Mouse (Mus musculus) kidney, postnatal 0 days (tissue): ENCODE measurements around the gene Tbcc. TPM values are rescaled to one million over a fixed set of nuclear protein-coding genes. Genes with fewer than 3 reads are reported as not detected.
A peak's percentile ranks its signal among the peaks of the same experiment; 100 is the strongest.

Source experiments
- ATAC-seq: fragments of 200-750 bp; cut with Nextera tagmentation; replicated peaks from 2 replicates; pipeline ENCODE4 v1.8.0; 2017; ENCODE audit warnings: low read depth, moderate number of reproducible peaks, moderate TSS enrichment, moderate library complexity; ENCODE audit not compliant: low FRiP score
- DNase-seq: peaks from one replicate; pipeline ENCODE4 v3.0.0-alpha.2; 2016; ENCODE audit warnings: low spot score
- H3K27ac ChIP-seq: fragments of 300-500 bp; sonication (generic); 2 replicates; pipeline ENCODE4 v1.5.1; 2014; ENCODE audit warnings: mild to moderate bottlenecking
- H3K27me3 ChIP-seq: fragments of 300-500 bp; sonication (generic); 2 replicates; pipeline ENCODE4 v1.6.1; 2014; ENCODE audit warnings: low read length, mixed read lengths; ENCODE audit not compliant: insufficient read depth
- H3K36me3 ChIP-seq: fragments of 300-500 bp; sonication (generic); 2 replicates; pipeline ENCODE4 v1.6.1; 2014; ENCODE audit warnings: low read length, mixed read lengths; ENCODE audit not compliant: insufficient read depth
- H3K4me1 ChIP-seq: fragments of 300-500 bp; sonication (generic); replicated peaks from 2 replicates; pipeline ENCODE4 v1.6.1; 2014; ENCODE audit warnings: antibody characterized with exemption, low read length, mixed read lengths; ENCODE audit not compliant: insufficient read depth
- H3K4me2 ChIP-seq: fragments of 300-500 bp; sonication (generic); 2 replicates; pipeline ENCODE4 v1.6.1; 2014; ENCODE audit warnings: mild to moderate bottlenecking, low read length, moderate library complexity, mixed read lengths
- H3K4me3 ChIP-seq: fragments of 300-500 bp; sonication (generic); replicated peaks from 2 replicates; pipeline ENCODE4 v1.5.1; 2014; ENCODE audit warnings: low read depth, low read length
- H3K9ac ChIP-seq: fragments of 300-500 bp; sonication (generic); 2 replicates; pipeline ENCODE4 v1.6.1; 2014; ENCODE audit warnings: low read depth, low read length
- H3K9me3 ChIP-seq: fragments of 300-500 bp; sonication (generic); replicated peaks from 2 replicates; pipeline ENCODE4 v1.6.1; 2016; ENCODE audit warnings: low read length, inconsistent platforms, mixed read lengths
- CTCF ChIP-seq: IDR thresholded peaks from 2 replicates; pipeline ENCODE4 v1.5.1; 2016; ENCODE audit warnings: antibody characterized with exemption, low read depth, mild to moderate bottlenecking, moderate library complexity
- WGBS: fragments of 180-500 bp; shearing (Covaris S2); extraction: QIAGEN DNeasy Blood & Tissue Kit; methylation state at CpG from one replicate; pipeline ENCODE4 v1.1.7; 2014; 5-methylcytosine and 5-hydroxymethylcytosine counted together
- polyA plus RNA-seq: library from polyadenylated mRNA; unstranded; fragments of >200 nt; fragmentation: Nextera tagmentation; extraction: Ambion mirVana; gene quantifications from 2 replicates; pipeline ENCODE4 v1.2.1, GENCODE M21; 2015

Tbcc gene
- polyA plus RNA-seq, 1 experiment from 2014 or later = 71.4 TPM

GRCm38 (mm10) chr17:46927781-46928180 is 37.3 kb downstream of the Tbcc start:
- no peak overlapping the region for H3K27ac ChIP-seq
- WGBS = 96% methylated on average over 5 of the region's 5 CpGs
- no peak for ATAC-seq
- no peaks in the 10 kb centered on the region for H3K9me3 ChIP-seq
- TF ChIP-seq CTCF = no peak
- no peaks in the 10 kb centered on the region for H3K27me3 ChIP-seq
- no peak overlapping the region for H3K4me3 ChIP-seq
- DNase-seq = no peak
- H3K4me2 ChIP-seq = no peak overlapping the region
- H3K9ac ChIP-seq = no peak overlapping the region
- H3K36me3 ChIP-seq = peaks cover 38% of the 10 kb centered on the region
- H3K4me1 ChIP-seq = no peaks in the 10 kb centered on the region

- ATAC-seq (no peak), DNase-seq (no peak)
- Histone ChIP-seq H3K36me3 (peaks cover 53% of the 10 kb centered on the region), H3K4me3 (no peak overlapping the region), H3K4me1 (no peaks in the 10 kb centered on the region), H3K9ac (no peak overlapping the region), H3K27me3 (no peaks in the 10 kb centered on the region), H3K9me3 (no peaks in the 10 kb centered on the region), H3K4me2 (no peak overlapping the region), H3K27ac (no peak overlapping the region)
- no peak for TF ChIP-seq CTCF
- WGBS = 80% methylated on average over 12 of the region's 12 CpGs
These were observed 38.8 kb downstream of the Tbcc start for GRCm38 (mm10) chr17:46929277-46929676.

GRCm38 (mm10) chr17:46929897-46930296 is 39.4 kb downstream of the Tbcc start:
- Histone ChIP-seq H3K4me3 (no peak overlapping the region), H3K9ac (no peak overlapping the region), H3K9me3 (no peaks in the 10 kb centered on the region), H3K4me1 (no peaks in the 10 kb centered on the region), H3K27me3 (no peaks in the 10 kb centered on the region), H3K27ac (no peak overlapping the region), H3K36me3 (peaks cover 58% of the 10 kb centered on the region), H3K4me2 (no peak overlapping the region)
- no peak for ATAC-seq
- DNase-seq = no peak
- no peak for TF ChIP-seq CTCF
- 66% methylated on average over 7 of the region's 7 CpGs for WGBS

- no peak overlapping the region for H3K27ac ChIP-seq
- 94% methylated on average over 5 of the region's 5 CpGs for WGBS
- no peaks in the 10 kb centered on the region for H3K27me3 ChIP-seq
- H3K9me3 ChIP-seq = no peaks in the 10 kb centered on the region
- DNase-seq (no peak), ATAC-seq (no peak)
- no peak overlapping the region for H3K4me3 ChIP-seq
- no peak overlapping the region for H3K4me2 ChIP-seq
- peaks cover 87% of the 10 kb centered on the region for H3K36me3 ChIP-seq
- H3K4me1 ChIP-seq = no peaks in the 10 kb centered on the region
- H3K9ac ChIP-seq = no peak overlapping the region
- no peak for TF ChIP-seq CTCF
These were observed 42.5 kb downstream of the Tbcc start for GRCm38 (mm10) chr17:46932961-46933360.

GRCm38 (mm10) chr17:46933557-46934348 is 43.3 kb downstream of the Tbcc start:
- TF ChIP-seq CTCF = peak; percentile 80
- WGBS = 78% methylated on average over 19 of the region's 19 CpGs
- H3K27ac ChIP-seq = no peak overlapping the region
- H3K36me3 ChIP-seq = peaks cover 89% of the 10 kb centered on the region
- ATAC-seq (0 out of 2 replicates have a peak, but pooled peaks have one; percentile 52), DNase-seq (peak; percentile 74)
- no peak overlapping the region for H3K4me3 ChIP-seq
- no peak overlapping the region for H3K9ac ChIP-seq
- no peaks in the 10 kb centered on the region for H3K4me1 ChIP-seq
- no peaks in the 10 kb centered on the region for H3K9me3 ChIP-seq
- H3K4me2 ChIP-seq = no peak overlapping the region
- no peaks in the 10 kb centered on the region for H3K27me3 ChIP-seq

GRCm38 (mm10) chr17:46940461-46940860 is 50.0 kb downstream of the Tbcc start:
- WGBS = 94% methylated on average over 8 of the region's 8 CpGs
- DNase-seq = no peak
- no peak overlapping the region for H3K9ac ChIP-seq
- no peak for ATAC-seq
- H3K4me3 ChIP-seq = no peak overlapping the region
- H3K4me1 ChIP-seq = no peaks in the 10 kb centered on the region
- H3K27me3 ChIP-seq = no peaks in the 10 kb centered on the region
- H3K27ac ChIP-seq = no peak overlapping the region
- no peaks in the 10 kb centered on the region for H3K9me3 ChIP-seq
- H3K4me2 ChIP-seq = no peak overlapping the region
- H3K36me3 ChIP-seq = peaks cover 90% of the 10 kb centered on the region
- no peak for TF ChIP-seq CTCF

Other genes starting within 250 kb of the Tbcc start
- gene Klc4, start 244.7 kb upstream of the Tbcc start, polyA plus RNA-seq = 47.6 and 50.4 TPM in 2 replicates
- 144 and 157 TPM in 2 replicates for gene Mrpl2, start 244.5 kb upstream of the Tbcc start, polyA plus RNA-seq
- 29.0 and 33.3 TPM in 2 replicates for gene Cul7, start 240.3 kb upstream of the Tbcc start, polyA plus RNA-seq
- gene Rrp36, start 216.3 kb upstream of the Tbcc start, polyA plus RNA-seq = 44.4 and 47.2 TPM in 2 replicates
- gene Mea1, start 211.9 kb upstream of the Tbcc start, polyA plus RNA-seq = 131 and 135 TPM in 2 replicates
- gene Klhdc3, start 209.8 kb upstream of the Tbcc start, polyA plus RNA-seq = 104 and 114 TPM in 2 replicates
- 51.0 and 52.5 TPM in 2 replicates for gene Ppp2r5d, start 185.6 kb upstream of the Tbcc start, polyA plus RNA-seq
- 20.5 and 25.6 TPM in 2 replicates for gene Pex6, start 179.2 kb upstream of the Tbcc start, polyA plus RNA-seq
- 9.0 and 10.6 TPM in 2 replicates for gene Gnmt, start 161.5 kb upstream of the Tbcc start, polyA plus RNA-seq
- gene Cnpy3, start 138.5 kb upstream of the Tbcc start, polyA plus RNA-seq = 59.9 and 64.7 TPM in 2 replicates
- gene Ptcra, start 127.0 kb upstream of the Tbcc start, polyA plus RNA-seq = 0.12 and 0.14 TPM in 2 replicates
- gene 2310039H08Rik, start 118.0 kb upstream of the Tbcc start, polyA plus RNA-seq = 143 and 151 TPM in 2 replicates
- 138 and 147 TPM in 2 replicates for gene Rpl7l1, start 108.0 kb upstream of the Tbcc start, polyA plus RNA-seq
- gene Bicral, start 32.2 kb upstream of the Tbcc start, polyA plus RNA-seq = 2.9 and 4.1 TPM in 2 replicates
- 0.11 and 0.16 TPM in 2 replicates for gene Prph2, start 19.8 kb downstream of the Tbcc start, polyA plus RNA-seq
- gene Ubr2, start 119.9 kb downstream of the Tbcc start, polyA plus RNA-seq = 11.9 TPM in 2 replicates